Mouse (Mus musculus) heart, embryonic 15.5 days (tissue): ENCODE data around the gene Klhdc8b. TPM values are rescaled to one million over a fixed set of nuclear protein-coding genes. Genes with fewer than 3 reads are reported as not detected.

Source experiments
- ATAC-seq: fragments of 200-750 bp; cut with Nextera tagmentation; replicated peaks from 2 replicates; pipeline ENCODE4 v1.8.0; 2017; ENCODE audit warnings: low read depth, moderate TSS enrichment; ENCODE audit not compliant: insufficient number of reproducible peaks, insufficient read depth, low FRiP score
- H3K27ac ChIP-seq: fragments of 300-500 bp; sonication (generic); 2 replicates; pipeline ENCODE4 v1.5.1; 2015; ENCODE audit warnings: mild to moderate bottlenecking, inconsistent platforms
- H3K27me3 ChIP-seq: fragments of 300-500 bp; sonication (generic); 2 replicates; pipeline ENCODE4 v1.6.1; 2015; ENCODE audit warnings: inconsistent platforms
- H3K36me3 ChIP-seq: fragments of 300-500 bp; sonication (generic); 2 replicates; pipeline ENCODE4 v1.6.1; 2015; ENCODE audit warnings: mild to moderate bottlenecking, inconsistent platforms
- H3K4me1 ChIP-seq: fragments of 300-500 bp; sonication (generic); replicated peaks from 2 replicates; pipeline ENCODE4 v1.6.1; 2015; ENCODE audit warnings: inconsistent platforms
- H3K4me2 ChIP-seq: fragments of 300-500 bp; sonication (generic); 2 replicates; pipeline ENCODE4 v1.6.1; 2015; ENCODE audit warnings: inconsistent platforms, mild to moderate bottlenecking, moderate library complexity
- H3K4me3 ChIP-seq: fragments of 300-500 bp; sonication (generic); 2 replicates; pipeline ENCODE4 v1.5.1; 2015; ENCODE audit warnings: mild to moderate bottlenecking, inconsistent platforms
- H3K9ac ChIP-seq: fragments of 300-500 bp; sonication (generic); 2 replicates; pipeline ENCODE4 v1.6.1; 2015; ENCODE audit warnings: mild to moderate bottlenecking, inconsistent platforms
- H3K9me3 ChIP-seq: fragments of 300-500 bp; sonication (generic); replicated peaks from 2 replicates; pipeline ENCODE4 v1.6.1; 2016; ENCODE audit warnings: inconsistent platforms
- WGBS: fragments of 180-500 bp; shearing (Covaris S2); methylation state at CpG from one replicate; pipeline ENCODE4 v1.1.7; 2015; ENCODE audit warnings: mixed read lengths; 5-methylcytosine and 5-hydroxymethylcytosine counted together
- polyA plus RNA-seq: library from polyadenylated mRNA; unstranded; fragments of >200 nt; fragmentation: Nextera tagmentation; extraction: Ambion mirVana; gene quantifications from 2 replicates; pipeline ENCODE4 v1.2.1, GENCODE M21; 2015

The Klhdc8b gene
- polyA plus RNA-seq, 1 experiment from 2014 or later, result 95.7 TPM

DNA sequence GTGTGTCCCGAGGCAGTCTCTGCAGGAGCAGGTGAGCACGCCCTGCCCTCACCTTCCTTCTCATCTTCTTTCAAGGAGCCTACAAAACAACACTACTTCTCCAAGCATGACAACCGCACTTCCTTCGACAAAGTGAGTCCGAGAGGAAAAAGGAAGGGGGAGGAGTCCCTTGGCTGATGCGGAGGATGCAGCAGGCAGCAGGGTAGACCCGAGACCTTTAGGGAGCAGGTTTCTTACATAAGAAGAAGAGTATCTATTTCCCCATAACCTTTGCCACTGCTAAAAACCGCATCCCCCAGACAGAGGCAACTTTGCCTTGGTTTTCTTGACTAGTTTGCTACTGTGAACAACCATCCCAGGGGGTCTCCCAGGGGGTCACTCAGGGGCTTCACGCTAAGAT is 16.3 kb downstream of the Klhdc8b start:
- Histone ChIP-seq H3K9me3 (no peaks in the 10 kb centered on the region), H3K4me2 (no peak overlapping the region), H3K27ac (no peak overlapping the region), H3K9ac (no peak overlapping the region), H3K4me3 (no peak overlapping the region), H3K27me3 (no peaks in the 10 kb centered on the region), H3K4me1 (peaks cover 47% of the 10 kb centered on the region), H3K36me3 (peaks cover 14% of the 10 kb centered on the region)
- no peak for ATAC-seq
- WGBS, result 63% methylated on average over 9 of the region's 9 CpGs

DNA sequence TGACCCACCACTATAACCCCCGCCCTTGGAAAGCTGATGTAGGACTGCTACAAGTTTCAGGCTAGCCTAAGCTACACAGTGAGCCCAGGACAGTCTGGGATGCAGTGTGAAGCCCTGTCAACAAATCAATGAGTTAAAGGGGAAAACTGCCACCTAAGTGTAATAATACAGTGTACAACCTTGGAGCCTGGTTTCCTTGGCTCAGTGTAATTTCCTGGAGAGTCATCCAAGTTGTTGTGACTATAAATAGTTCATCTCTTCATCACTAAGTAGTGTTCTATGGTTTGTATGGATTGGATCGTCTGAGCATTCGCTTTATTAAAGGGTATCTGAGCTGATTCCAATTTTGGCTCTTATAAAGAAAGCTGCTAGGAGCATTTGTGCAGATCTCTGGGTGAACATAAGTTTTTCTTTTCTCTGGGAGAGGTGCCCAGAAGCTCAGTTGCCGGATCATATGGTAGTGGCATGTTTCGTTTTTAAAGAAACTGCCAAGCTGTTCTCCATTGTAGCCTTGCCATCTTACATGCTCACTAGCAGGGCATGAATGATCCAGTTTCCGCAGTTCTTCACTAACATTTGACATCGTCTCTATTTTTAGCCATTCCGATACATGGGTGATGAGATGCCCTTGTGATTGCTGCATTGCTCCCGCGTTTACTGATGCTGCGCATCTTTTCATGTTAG is 20.0 kb downstream of the Klhdc8b start:
- Histone ChIP-seq H3K9me3 (no peaks in the 10 kb centered on the region), H3K27ac (peak overlapping the region; percentile 55), H3K27me3 (no peaks in the 10 kb centered on the region), H3K4me2 (peak overlapping the region; percentile 35), H3K4me3 (no peak overlapping the region), H3K36me3 (no peaks in the 10 kb centered on the region), H3K4me1 (peaks cover 33% of the 10 kb centered on the region), H3K9ac (no peak overlapping the region)
- 0 out of 2 replicates have a peak, but pooled peaks have one; percentile 43 for ATAC-seq
- WGBS, result 49% methylated on average over 11 of the region's 11 CpGs

GRCm38 (mm10) chr9:108440485-108440884 is 20.9 kb downstream of the Klhdc8b start:
- no peak overlapping the region for H3K4me2 ChIP-seq
- H3K9me3 ChIP-seq, result no peaks in the 10 kb centered on the region
- H3K36me3 ChIP-seq, result no peaks in the 10 kb centered on the region
- no peak for ATAC-seq
- no peak overlapping the region for H3K4me3 ChIP-seq
- peak overlapping the region; percentile 17 for H3K27ac ChIP-seq
- 62% methylated on average over 5 of the region's 5 CpGs for WGBS
- H3K27me3 ChIP-seq, result no peaks in the 10 kb centered on the region
- H3K9ac ChIP-seq, result 0 out of 2 replicates have a peak overlapping the region, but pooled peaks have one; percentile 20
- H3K4me1 ChIP-seq, result peaks cover 32% of the 10 kb centered on the region

GRCm38 (mm10) chr9:108439176-108439575 is 22.2 kb downstream of the Klhdc8b start:
- 72% methylated on average over 6 of the region's 6 CpGs for WGBS
- no peak for ATAC-seq
- Histone ChIP-seq H3K4me1 (peaks cover 30% of the 10 kb centered on the region), H3K27me3 (no peaks in the 10 kb centered on the region), H3K27ac (no peak overlapping the region), H3K4me3 (no peak overlapping the region), H3K9me3 (no peaks in the 10 kb centered on the region), H3K36me3 (no peaks in the 10 kb centered on the region), H3K4me2 (no peak overlapping the region), H3K9ac (no peak overlapping the region)

- 69% methylated on average over 3 of the region's 3 CpGs for WGBS
- Histone ChIP-seq H3K4me2 (no peak within 1 kb of the TSS), H3K27ac (no peak within 1 kb of the TSS), H3K9me3 (no peaks in the 10 kb centered on the region), H3K4me1 (peaks cover 18% of the 10 kb centered on the region), H3K4me3 (no peak within 1 kb of the TSS), H3K9ac (no peak within 1 kb of the TSS), H3K27me3 (no peaks in the 10 kb centered on the region), H3K36me3 (no peaks in the 10 kb centered on the region)
- no peak for ATAC-seq
Measured at GRCm38 (mm10) chr9:108436182-108436581, 25.2 kb downstream of the Klhdc8b start, which contains the start of gene BC048562. Gene BC048562 (plus strand): TSS chr9:108436482.

GRCm38 (mm10) chr9:108431431-108432067 is 29.8 kb downstream of the Klhdc8b start:
- no peak overlapping the region for H3K9ac ChIP-seq
- no peaks in the 10 kb centered on the region for H3K27me3 ChIP-seq
- no peak overlapping the region for H3K27ac ChIP-seq
- WGBS, result 40% methylated on average over 32 of the region's 32 CpGs
- peak overlapping the region; percentile 42 for H3K4me3 ChIP-seq
- ATAC-seq, result 0 out of 2 replicates have a peak, but pooled peaks have one; percentile 39
- no peaks in the 10 kb centered on the region for H3K36me3 ChIP-seq
- H3K9me3 ChIP-seq, result no peaks in the 10 kb centered on the region
- peaks cover 4% of the 10 kb centered on the region; the same call in 1 of the 2 replicates for H3K4me1 ChIP-seq
- H3K4me2 ChIP-seq, result peak overlapping the region; percentile 67

DNA sequence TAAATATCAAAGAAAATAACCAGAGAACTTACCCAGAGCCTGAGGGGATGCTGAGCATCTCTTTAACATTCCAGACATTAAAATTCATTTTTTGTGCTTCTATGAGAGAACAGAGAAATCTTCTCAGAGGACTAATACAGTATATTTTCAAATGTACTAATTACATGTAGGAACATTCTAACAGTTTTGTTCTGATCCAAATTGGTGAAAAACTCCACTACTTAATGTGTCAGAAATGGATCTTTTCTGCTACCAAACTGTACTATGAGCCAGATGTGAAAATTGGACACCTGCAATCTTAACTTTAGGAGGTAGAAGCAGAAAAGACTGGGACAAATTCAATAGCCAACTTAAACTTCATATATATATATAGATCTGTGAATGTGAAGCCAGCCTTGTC is 33.0 kb downstream of the Klhdc8b start, which contains the start of gene Ccdc36:
TSS of gene Ccdc36 (minus strand) at position 101 of the 400 bp plus-strand sequence.
- H3K9me3 ChIP-seq, result no peaks in the 10 kb centered on the region
- no peak within 1 kb of the TSS for H3K4me2 ChIP-seq
- H3K4me1 ChIP-seq, result peaks cover 4% of the 10 kb centered on the region; the same call in 1 of the 2 replicates
- no peak within 1 kb of the TSS for H3K27ac ChIP-seq
- H3K36me3 ChIP-seq, result no peaks in the 10 kb centered on the region
- H3K9ac ChIP-seq, result no peak within 1 kb of the TSS
- H3K27me3 ChIP-seq, result no peaks in the 10 kb centered on the region
- no peak within 1 kb of the TSS for H3K4me3 ChIP-seq
- no peak for ATAC-seq

DNA sequence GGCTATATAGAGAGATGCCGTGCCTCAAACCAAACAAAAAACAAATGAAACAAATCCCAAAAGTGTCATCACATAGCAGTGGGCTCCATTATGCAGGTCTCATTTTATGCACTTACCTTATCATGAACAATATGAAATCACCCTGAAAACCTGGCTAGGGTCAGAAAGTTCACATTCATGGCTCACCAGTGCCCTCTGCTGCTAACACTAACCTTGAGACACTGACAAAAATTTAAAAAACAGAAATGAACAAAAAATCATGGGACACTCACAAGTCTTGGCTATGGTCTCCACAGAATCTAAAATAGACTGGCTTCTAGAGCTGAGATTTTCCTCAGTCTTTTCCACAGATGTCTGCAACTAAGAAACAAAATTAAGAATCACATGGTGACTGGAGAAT is 49.2 kb downstream of the Klhdc8b start:
- no peak for ATAC-seq
- H3K27ac ChIP-seq, result no peak overlapping the region
- no peak overlapping the region for H3K9ac ChIP-seq
- WGBS, result 68% methylated on average over 1 of the region's 1 CpGs
- H3K4me1 ChIP-seq, result peaks cover 4% of the 10 kb centered on the region; the same call in 1 of the 2 replicates
- no peaks in the 10 kb centered on the region for H3K9me3 ChIP-seq
- no peak overlapping the region for H3K4me3 ChIP-seq
- no peaks in the 10 kb centered on the region for H3K27me3 ChIP-seq
- H3K36me3 ChIP-seq, result no peaks in the 10 kb centered on the region
- H3K4me2 ChIP-seq, result no peak overlapping the region

GRCm38 (mm10) chr9:108411381-108411942 is 49.9 kb downstream of the Klhdc8b start:
- Histone ChIP-seq H3K27me3 (no peaks in the 10 kb centered on the region), H3K4me3 (no peak overlapping the region), H3K4me2 (no peak overlapping the region), H3K9me3 (no peaks in the 10 kb centered on the region), H3K36me3 (no peaks in the 10 kb centered on the region), H3K4me1 (peaks cover 4% of the 10 kb centered on the region; the same call in 1 of the 2 replicates), H3K9ac (no peak overlapping the region), H3K27ac (no peak overlapping the region)
- ATAC-seq, result no peak
- WGBS, result 76% methylated on average over 9 of the region's 9 CpGs

- WGBS, result 63% methylated on average over 4 of the region's 4 CpGs
- no peak overlapping the region for H3K4me3 ChIP-seq
- peaks cover 4% of the 10 kb centered on the region; the same call in 1 of the 2 replicates for H3K4me1 ChIP-seq
- no peaks in the 10 kb centered on the region for H3K27me3 ChIP-seq
- H3K4me2 ChIP-seq, result no peak overlapping the region
- H3K36me3 ChIP-seq, result no peaks in the 10 kb centered on the region
- no peak overlapping the region for H3K9ac ChIP-seq
- no peaks in the 10 kb centered on the region for H3K9me3 ChIP-seq
- H3K27ac ChIP-seq, result no peak overlapping the region
- ATAC-seq, result no peak
Measured at GRCm38 (mm10) chr9:108409535-108409934, 51.8 kb downstream of the Klhdc8b start.

DNA sequence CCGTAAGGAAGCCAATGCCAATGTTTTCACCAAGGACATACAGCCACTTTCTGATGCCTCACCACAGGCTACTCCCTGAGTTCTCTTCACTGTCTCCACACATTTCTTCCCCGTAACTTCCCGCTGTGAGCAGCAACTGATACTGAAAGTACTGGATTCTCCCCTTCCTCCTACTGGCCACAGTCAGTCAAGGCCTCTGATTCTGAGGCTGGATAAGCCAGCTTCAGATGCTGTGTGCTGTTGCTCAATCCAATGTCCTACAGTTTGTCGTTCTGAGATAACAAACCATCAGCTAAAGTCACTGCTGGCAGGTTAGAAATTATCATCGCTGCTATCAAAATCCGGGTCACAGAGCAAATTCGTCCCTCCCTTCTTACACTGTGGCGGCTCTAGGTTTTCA is 56.9 kb downstream of the Klhdc8b start:
- WGBS, result 66% methylated on average over 8 of the region's 8 CpGs
- no peaks in the 10 kb centered on the region for H3K9me3 ChIP-seq
- ATAC-seq, result no peak

More for the DNA sequence above, 56.9 kb downstream of the Klhdc8b start:
- Histone ChIP-seq H3K36me3 (no peaks in the 10 kb centered on the region), H3K27ac (no peak overlapping the region), H3K4me1 (peaks cover 10% of the 10 kb centered on the region), H3K4me3 (no peak overlapping the region), H3K27me3 (no peaks in the 10 kb centered on the region), H3K9ac (no peak overlapping the region), H3K4me2 (no peak overlapping the region)
